Mouse (Mus musculus): ENCODE data around the gene Wfdc6a. TPM values are rescaled to one million over a fixed set of nuclear protein-coding genes. Genes with fewer than 3 reads are reported as not detected.
"Not testable (repeated sequence)": the region's sequence is repeated elsewhere in the genome, so short reads cannot be mapped to it uniquely, and the experiment has no call there.

Wfdc6a gene
- polyA plus RNA-seq (2015; fragmentation: Nextera tagmentation; extraction: Ambion mirVana), result 0.13 and 0.19 TPM in 2 replicates

DNA sequence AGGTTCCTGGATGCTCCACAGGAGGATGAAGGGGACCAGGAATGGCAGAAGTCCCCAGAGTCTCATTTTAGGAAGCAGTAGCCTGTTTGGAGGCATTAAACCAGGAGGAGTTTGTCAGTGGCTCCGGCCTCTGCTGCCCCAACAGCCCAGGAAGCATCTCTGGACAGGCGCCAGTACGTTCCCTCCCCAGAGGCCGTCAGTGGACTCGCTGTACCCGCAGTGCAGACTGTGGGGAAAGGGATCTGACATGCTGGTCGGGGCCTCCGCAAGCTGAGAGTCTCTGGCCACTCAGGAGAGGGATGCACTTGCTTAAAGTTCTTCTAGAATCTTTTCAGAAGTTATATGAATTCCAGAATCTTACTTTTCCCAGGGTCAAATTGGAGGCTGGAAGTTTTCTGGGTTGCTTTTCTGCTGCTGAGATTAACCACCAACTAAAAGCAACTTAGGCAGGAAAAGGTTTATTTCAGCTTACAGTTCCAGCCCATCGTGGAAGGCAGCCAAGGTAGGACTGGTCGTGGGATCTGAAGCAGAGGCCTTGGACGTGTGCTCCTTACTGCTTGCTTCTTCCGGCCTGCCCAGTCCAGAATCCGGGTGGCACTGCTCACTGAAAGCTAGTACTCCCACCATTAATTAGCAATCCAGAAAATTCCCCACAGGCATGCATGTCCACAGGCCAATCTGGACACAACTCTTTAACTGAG, at the start of gene Wfdc6a:
Gene Wfdc6a, minus strand, starts transcription at position 423 of the 701 bp plus-strand sequence.
- not testable (repeated sequence) for H3K36me3 ChIP-seq; H3K27ac ChIP-seq; DNase-seq; H3K9ac ChIP-seq; H3K4me1 ChIP-seq (replicated peaks); H3K27me3 ChIP-seq; H3K9me3 ChIP-seq (replicated peaks); H3K4me3 ChIP-seq (replicated peaks); ATAC-seq (ENCODE audit: low read depth); H3K4me2 ChIP-seq
- 64% methylated on average over 13 of the region's 13 CpGs for WGBS (ENCODE audit: insufficient replicate concordance)

DNA sequence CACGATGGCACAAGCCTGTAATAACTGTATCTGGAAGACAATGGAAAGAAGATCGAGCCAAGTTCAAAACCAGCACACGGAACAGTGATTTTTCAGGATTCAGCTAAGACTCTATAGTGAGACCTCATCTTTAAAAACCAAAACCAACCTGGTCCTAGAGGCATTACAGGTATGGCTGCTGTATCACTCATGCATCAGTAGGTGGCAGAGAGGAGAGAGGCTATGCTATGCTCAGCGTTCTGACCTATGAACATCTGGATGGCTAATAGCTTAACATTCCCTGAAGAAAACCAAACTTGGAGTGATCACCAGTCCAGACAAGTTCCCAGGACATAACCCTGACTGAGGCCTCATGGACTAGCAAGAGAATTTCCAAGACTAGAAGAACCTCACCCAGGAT, 36.5 kb upstream of the Wfdc6a start:
- no peak for ATAC-seq (ENCODE audit: low read depth)
- H3K27ac ChIP-seq, result no peak overlapping the region
- H3K4me1 ChIP-seq (replicated peaks), result no peaks in the 10 kb centered on the region
- DNase-seq, result no peak
- no peak overlapping the region for H3K4me2 ChIP-seq
- H3K9me3 ChIP-seq (replicated peaks), result no peaks in the 10 kb centered on the region
- H3K4me3 ChIP-seq (replicated peaks), result no peak overlapping the region
- 54% methylated on average over 4 of the region's 4 CpGs for WGBS (ENCODE audit: insufficient replicate concordance)
- H3K36me3 ChIP-seq, result no peaks in the 10 kb centered on the region
- H3K9ac ChIP-seq, result no peak overlapping the region
- no peaks in the 10 kb centered on the region for H3K27me3 ChIP-seq

DNA sequence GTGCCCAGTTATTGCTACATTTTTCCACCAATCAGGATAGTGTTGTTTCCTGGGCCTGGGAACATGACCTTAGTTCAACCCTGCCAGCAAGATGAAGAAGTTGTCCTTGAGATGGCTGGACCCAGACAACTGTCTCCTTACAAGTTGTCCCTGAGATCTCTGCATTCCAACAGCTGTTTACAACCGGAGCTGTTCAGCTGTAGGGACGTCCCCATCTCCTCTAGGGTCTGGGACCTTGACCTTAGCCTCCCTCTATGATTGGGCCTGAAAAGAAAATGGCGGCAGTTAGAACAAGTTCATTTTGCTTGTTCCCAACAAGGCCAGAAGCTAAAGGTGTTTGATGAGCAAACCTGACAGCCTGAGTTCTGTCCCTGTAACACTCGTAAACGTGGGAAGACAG, 33.8 kb upstream of the Wfdc6a start:
- 56% methylated on average over 5 of the region's 5 CpGs for WGBS (ENCODE audit: insufficient replicate concordance)
- no peak for DNase-seq
- H3K9ac ChIP-seq, result no peak overlapping the region
- ATAC-seq (ENCODE audit: low read depth), result no peak
- no peaks in the 10 kb centered on the region for H3K27me3 ChIP-seq
- H3K36me3 ChIP-seq, result no peaks in the 10 kb centered on the region
- H3K4me1 ChIP-seq (replicated peaks), result no peaks in the 10 kb centered on the region
- no peak overlapping the region for H3K4me3 ChIP-seq (replicated peaks)
- H3K4me2 ChIP-seq, result no peak overlapping the region
- H3K27ac ChIP-seq, result no peak overlapping the region
- H3K9me3 ChIP-seq (replicated peaks), result no peaks in the 10 kb centered on the region

DNA sequence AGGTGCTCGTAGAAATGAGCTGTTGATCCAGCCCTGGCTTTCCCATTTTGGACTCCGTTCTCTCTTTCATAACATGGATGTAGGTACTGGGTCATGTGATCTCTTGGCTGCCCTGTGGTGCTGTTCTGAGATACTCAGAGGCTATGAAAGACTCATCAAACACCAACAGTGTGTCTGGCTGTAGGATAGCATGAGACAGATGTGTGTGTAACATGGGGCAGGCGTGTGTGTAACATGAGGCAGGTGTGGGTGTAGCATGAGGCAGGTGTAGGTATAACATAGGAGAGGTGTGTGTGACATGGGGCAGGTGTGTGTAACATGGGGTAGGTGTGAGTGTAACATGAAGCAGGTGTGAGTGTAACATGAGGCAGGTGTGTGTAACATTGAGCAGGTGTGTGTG, 30.1 kb upstream of the Wfdc6a start:
- Histone ChIP-seq H3K4me3 (replicated peaks) (no peak overlapping the region), H3K9ac (no peak overlapping the region), H3K36me3 (no peaks in the 10 kb centered on the region), H3K27ac (no peak overlapping the region), H3K27me3 (no peaks in the 10 kb centered on the region), H3K4me1 (replicated peaks) (no peaks in the 10 kb centered on the region), H3K4me2 (no peak overlapping the region), H3K9me3 (replicated peaks) (no peaks in the 10 kb centered on the region)
- 69% methylated on average over 3 of the region's 3 CpGs for WGBS (ENCODE audit: insufficient replicate concordance)
- no peak for DNase-seq
- ATAC-seq (ENCODE audit: low read depth), result no peak

DNA sequence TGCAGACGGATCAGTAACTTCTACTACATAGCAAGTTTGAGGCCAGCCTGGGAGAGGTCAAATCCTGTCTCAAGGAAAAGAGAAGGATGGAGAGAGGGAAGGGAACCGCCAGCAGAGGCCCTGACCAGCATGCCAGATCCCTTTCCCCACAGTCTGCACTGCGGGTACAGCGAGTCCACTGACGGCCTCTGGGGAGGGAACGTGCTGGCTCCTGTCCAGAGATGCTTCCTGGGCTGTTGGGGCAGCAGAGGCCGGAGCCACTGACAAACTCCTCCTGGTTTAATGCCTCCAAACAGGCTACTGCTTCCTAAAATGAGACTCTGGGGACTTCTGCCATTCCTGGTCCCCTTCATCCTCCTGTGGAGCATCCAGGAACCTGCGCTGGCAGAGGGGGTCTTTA, 28.2 kb upstream of the Wfdc6a start, which contains the start of the genes Wfdc6b and Wfdc8:
Gene Wfdc6b, plus strand, starts transcription at position 52 of the 400 bp plus-strand sequence.
Gene Wfdc8, minus strand, starts transcription at position 156 of the 400 bp plus-strand sequence.
- H3K36me3 ChIP-seq; H3K9me3 ChIP-seq (replicated peaks); H3K4me2 ChIP-seq; H3K27ac ChIP-seq; DNase-seq; ATAC-seq (ENCODE audit: low read depth); H3K27me3 ChIP-seq; H3K9ac ChIP-seq; H3K4me3 ChIP-seq (replicated peaks); H3K4me1 ChIP-seq (replicated peaks): not testable (repeated sequence)
- WGBS (ENCODE audit: insufficient replicate concordance), result 54% methylated on average over 8 of the region's 8 CpGs

DNA sequence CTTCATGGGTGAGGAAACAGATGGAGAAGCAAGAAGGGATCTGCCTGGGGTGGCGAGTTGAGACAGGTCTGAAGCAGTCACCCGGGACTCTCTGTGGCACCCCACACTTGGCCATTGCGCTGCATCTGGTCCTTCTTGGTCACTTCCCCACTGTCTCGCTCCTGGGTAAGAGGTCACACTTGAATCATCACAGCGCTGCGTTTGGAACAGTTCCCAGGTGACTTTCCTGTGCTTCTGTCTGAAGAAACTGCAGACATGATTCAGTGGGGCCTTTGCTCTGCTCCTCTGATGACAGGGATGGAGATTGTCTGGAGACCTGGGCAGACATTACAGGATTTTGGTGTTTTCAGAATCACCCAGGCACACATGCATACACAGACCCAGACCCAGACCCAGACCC, 23.5 kb upstream of the Wfdc6a start:
- Histone ChIP-seq H3K4me1 (replicated peaks) (no peaks in the 10 kb centered on the region), H3K36me3 (no peaks in the 10 kb centered on the region), H3K27me3 (no peaks in the 10 kb centered on the region), H3K9me3 (replicated peaks) (no peaks in the 10 kb centered on the region), H3K4me3 (replicated peaks) (no peak overlapping the region), H3K9ac (no peak overlapping the region), H3K27ac (no peak overlapping the region), H3K4me2 (no peak overlapping the region)
- ATAC-seq (ENCODE audit: low read depth), result no peak
- no peak for DNase-seq
- 61% methylated on average over 6 of the region's 6 CpGs for WGBS (ENCODE audit: insufficient replicate concordance)

DNA sequence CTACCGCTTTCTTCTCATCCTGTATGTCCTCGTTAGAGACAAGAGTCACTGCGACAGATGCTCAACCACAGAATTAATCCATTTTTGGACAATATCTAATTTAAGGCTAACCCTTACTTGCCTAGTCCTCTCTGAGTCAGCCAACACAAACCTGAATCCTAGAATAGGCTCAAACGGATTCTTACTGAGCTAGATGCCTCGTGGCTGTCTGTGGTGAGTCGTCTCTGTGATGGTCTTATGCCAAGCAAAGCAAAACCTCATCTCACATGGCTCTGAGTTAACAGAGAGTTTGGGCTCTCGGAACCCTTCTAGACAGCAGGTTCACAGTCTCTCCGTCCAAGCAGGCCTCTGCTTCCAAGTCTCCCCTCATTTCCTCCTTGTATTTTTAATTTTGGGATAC, 19.2 kb upstream of the Wfdc6a start:
- Histone ChIP-seq H3K4me3 (replicated peaks) (no peak overlapping the region), H3K27me3 (no peaks in the 10 kb centered on the region), H3K4me1 (replicated peaks) (no peaks in the 10 kb centered on the region), H3K9ac (no peak overlapping the region), H3K4me2 (no peak overlapping the region), H3K9me3 (replicated peaks) (peaks cover 7% of the 10 kb centered on the region; the same call in 1 of the 2 replicates), H3K27ac (no peak overlapping the region), H3K36me3 (no peaks in the 10 kb centered on the region)
- DNase-seq, result no peak
- WGBS (ENCODE audit: insufficient replicate concordance), result 74% methylated on average over 8 of the region's 8 CpGs
- ATAC-seq (ENCODE audit: low read depth), result no peak

DNA sequence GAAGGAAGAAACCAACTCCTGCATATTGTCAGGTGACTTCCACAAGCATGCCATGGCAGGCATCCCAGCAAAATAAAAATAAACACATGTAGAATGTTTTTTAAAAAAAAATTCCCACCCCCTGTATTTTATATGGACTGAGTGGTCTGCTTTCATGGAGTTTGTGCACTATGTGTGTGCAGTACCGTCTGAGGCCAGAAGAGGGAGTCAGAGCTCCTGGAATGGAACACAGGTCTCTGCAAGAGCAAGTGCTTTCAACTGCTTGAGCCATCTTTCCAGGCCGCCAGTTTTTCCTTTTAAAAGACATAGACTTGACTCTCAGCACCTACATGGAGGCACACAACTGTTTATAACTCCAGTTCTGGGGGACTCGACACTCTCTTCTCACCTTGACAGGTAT, 18.2 kb upstream of the Wfdc6a start:
- H3K9ac ChIP-seq, result no peak overlapping the region
- ATAC-seq (ENCODE audit: low read depth), result no peak

DNA sequence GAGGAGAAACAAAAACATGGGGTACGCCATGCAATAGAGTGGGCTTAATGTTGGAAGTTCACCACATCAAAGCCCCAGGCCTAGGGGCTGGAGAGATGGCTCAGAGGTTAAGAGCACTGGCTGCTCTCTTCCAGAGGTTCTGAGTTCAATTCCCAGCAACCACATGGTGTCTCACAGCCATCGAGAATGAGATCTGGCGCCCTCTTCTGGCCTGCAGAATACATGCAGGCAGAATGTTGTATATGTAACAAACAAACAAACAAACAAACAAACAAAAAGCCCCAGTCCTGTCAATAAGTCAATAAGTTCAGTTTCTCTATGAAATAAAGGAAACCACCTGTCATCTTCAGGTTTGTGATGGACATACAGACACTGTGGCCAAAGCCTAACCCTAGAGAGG, 14.9 kb upstream of the Wfdc6a start:
- Histone ChIP-seq H3K9me3 (replicated peaks) (peaks cover 7% of the 10 kb centered on the region; the same call in 1 of the 2 replicates), H3K27ac (no peak overlapping the region), H3K9ac (no peak overlapping the region), H3K27me3 (no peaks in the 10 kb centered on the region), H3K36me3 (no peaks in the 10 kb centered on the region), H3K4me3 (replicated peaks) (no peak overlapping the region), H3K4me1 (replicated peaks) (no peaks in the 10 kb centered on the region), H3K4me2 (no peak overlapping the region)
- DNase-seq, result no peak
- 56% methylated on average over 3 of the region's 3 CpGs for WGBS (ENCODE audit: insufficient replicate concordance)
- no peak for ATAC-seq (ENCODE audit: low read depth)

More for the DNA sequence above, 18.2 kb upstream of the Wfdc6a start:
- H3K4me3 ChIP-seq (replicated peaks), result no peak overlapping the region
- H3K27me3 ChIP-seq, result no peaks in the 10 kb centered on the region
- peaks cover 7% of the 10 kb centered on the region; the same call in 1 of the 2 replicates for H3K9me3 ChIP-seq (replicated peaks)
- H3K27ac ChIP-seq, result no peak overlapping the region
- H3K36me3 ChIP-seq, result no peaks in the 10 kb centered on the region
- H3K4me1 ChIP-seq (replicated peaks), result no peaks in the 10 kb centered on the region
- 67% methylated on average over 3 of the region's 3 CpGs for WGBS (ENCODE audit: insufficient replicate concordance)
- DNase-seq, result no peak
- H3K4me2 ChIP-seq, result no peak overlapping the region

DNA sequence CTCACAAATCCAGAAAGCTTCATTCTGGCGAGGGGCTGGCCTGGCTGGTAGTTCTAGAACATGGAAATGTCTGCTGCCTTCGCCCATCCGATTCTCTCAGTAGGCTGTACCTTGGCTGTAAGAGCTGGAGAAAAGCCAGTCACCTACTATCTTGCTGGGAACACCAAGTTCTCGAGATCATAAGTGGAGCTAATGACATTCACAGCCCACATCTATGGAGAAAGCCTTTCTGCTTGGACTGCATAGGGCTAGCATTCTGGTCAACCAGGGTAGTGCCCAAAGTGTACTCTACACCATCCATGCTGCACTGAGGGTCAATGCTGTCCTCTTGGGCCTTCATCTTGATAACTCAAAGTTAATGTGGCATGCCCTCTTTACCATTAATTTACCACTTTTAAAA, 8.2 kb upstream of the Wfdc6a start, which contains the start of gene Eppin:
Gene Eppin, minus strand, starts transcription at position 101 of the 400 bp plus-strand sequence.
- DNase-seq, result no peak
- Histone ChIP-seq H3K36me3 (no peaks in the 10 kb centered on the region), H3K27ac (no peak within 1 kb of the TSS), H3K4me2 (no peak within 1 kb of the TSS), H3K4me3 (replicated peaks) (no peak within 1 kb of the TSS), H3K9me3 (replicated peaks) (no peaks in the 10 kb centered on the region), H3K9ac (no peak within 1 kb of the TSS), H3K27me3 (no peaks in the 10 kb centered on the region), H3K4me1 (replicated peaks) (no peaks in the 10 kb centered on the region)
- no peak for ATAC-seq (ENCODE audit: low read depth)
- 45% methylated on average over 4 of the region's 4 CpGs for WGBS (ENCODE audit: insufficient replicate concordance)

DNA sequence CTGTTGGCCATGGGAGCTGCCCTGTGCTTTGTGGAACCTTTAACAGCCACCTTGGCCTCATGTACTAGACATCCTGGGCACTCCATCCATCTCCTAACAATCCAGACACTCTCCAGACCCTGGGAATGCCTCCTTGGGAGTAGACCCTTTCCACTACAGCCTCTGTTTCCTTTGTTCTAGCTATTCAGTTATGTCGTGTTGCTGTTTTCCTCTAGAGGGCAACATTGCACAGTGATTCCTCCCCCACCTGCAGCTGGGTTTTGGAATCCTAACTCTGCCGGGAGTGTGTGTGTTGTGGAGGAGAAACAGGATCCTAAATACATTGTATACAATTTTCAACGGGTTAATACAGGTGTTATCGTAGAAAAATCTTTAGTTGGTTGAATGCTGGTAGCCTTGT, 6.8 kb upstream of the Wfdc6a start:
- ATAC-seq (ENCODE audit: low read depth), result no peak
- WGBS (ENCODE audit: insufficient replicate concordance), result 7% methylated on average over 4 of the region's 4 CpGs

DNA sequence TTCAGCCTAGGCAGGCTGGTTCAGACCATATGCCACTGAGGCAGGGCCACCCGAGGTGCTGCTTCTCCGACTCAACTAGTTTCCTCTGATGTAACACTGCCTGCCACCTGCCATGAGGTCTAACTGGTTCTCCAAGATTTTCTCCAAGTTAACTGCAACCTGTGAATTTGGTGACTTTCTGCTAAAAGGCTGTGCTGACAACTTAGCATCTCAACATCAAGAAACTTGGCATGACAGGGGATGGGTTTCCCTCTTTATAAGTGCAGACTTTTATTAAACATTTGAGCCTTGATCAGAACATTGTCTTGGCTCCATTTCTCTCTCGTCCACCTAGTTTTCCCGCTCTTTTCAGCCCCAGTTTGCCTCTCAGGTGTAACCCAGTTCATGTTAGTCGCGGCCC, 11.9 kb downstream of the Wfdc6a start, which contains the start of gene Spint3:
Gene Spint3, minus strand, starts transcription at position 101 of the 400 bp plus-strand sequence.
- H3K27ac ChIP-seq; H3K36me3 ChIP-seq; H3K9ac ChIP-seq; H3K9me3 ChIP-seq (replicated peaks); H3K27me3 ChIP-seq; DNase-seq; ATAC-seq (ENCODE audit: low read depth); H3K4me1 ChIP-seq (replicated peaks); H3K4me3 ChIP-seq (replicated peaks); H3K4me2 ChIP-seq: not testable (repeated sequence)
- 59% methylated on average over 6 of the region's 6 CpGs for WGBS (ENCODE audit: insufficient replicate concordance)

More for the DNA sequence above, 6.8 kb upstream of the Wfdc6a start:
- DNase-seq, result no peak
- H3K36me3 ChIP-seq, result no peaks in the 10 kb centered on the region
- no peak overlapping the region for H3K4me3 ChIP-seq (replicated peaks)
- H3K27ac ChIP-seq, result no peak overlapping the region
- H3K4me1 ChIP-seq (replicated peaks), result no peaks in the 10 kb centered on the region
- H3K27me3 ChIP-seq, result no peaks in the 10 kb centered on the region
- H3K9ac ChIP-seq, result no peak overlapping the region
- H3K9me3 ChIP-seq (replicated peaks), result no peaks in the 10 kb centered on the region
- H3K4me2 ChIP-seq, result no peak overlapping the region
